Mouse (Mus musculus): ENCODE data around the gene Mpp4.
A peak's percentile ranks its signal among the peaks of the same experiment; 100 is the strongest.

Gene Mpp4

GRCm38 (mm10) chr1:59167654-59168425 is 4.7 kb upstream of the Mpp4 start:
- no peak for DNase-seq (ENCODE audit: low read depth, low spot score)

GRCm38 (mm10) chr1:59166232-59166905 is 3.2 kb upstream of the Mpp4 start:
- DNase-seq (ENCODE audit: low read depth, low spot score), result no peak

GRCm38 (mm10) chr1:59163918-59164317 is 729 bp upstream of the Mpp4 start:
- no peak for DNase-seq (ENCODE audit: low read depth, low spot score)

- DNase-seq (ENCODE audit: low read depth, low spot score), result no peak
Measured at GRCm38 (mm10) chr1:59162309-59163024, 722 bp downstream of the Mpp4 start.

GRCm38 (mm10) chr1:59161396-59161795 is 1.8 kb downstream of the Mpp4 start:
- DNase-seq (ENCODE audit: low read depth, low spot score), result no peak

- DNase-seq (ENCODE audit: low read depth, low spot score), result no peak
Measured at GRCm38 (mm10) chr1:59160871-59161270, 2.3 kb downstream of the Mpp4 start.

- no peak for DNase-seq (ENCODE audit: low read depth, low spot score)
Measured at GRCm38 (mm10) chr1:59159136-59159535, 4.1 kb downstream of the Mpp4 start.

GRCm38 (mm10) chr1:59158498-59158897 is 4.7 kb downstream of the Mpp4 start:
- DNase-seq (ENCODE audit: low read depth, low spot score), result no peak

- no peak for DNase-seq (ENCODE audit: low read depth, low spot score)
Measured at GRCm38 (mm10) chr1:59157846-59158245, 5.3 kb downstream of the Mpp4 start.

GRCm38 (mm10) chr1:59152346-59152745 is 10.8 kb downstream of the Mpp4 start:
- no peak for DNase-seq (ENCODE audit: low read depth, low spot score)

- no peak for DNase-seq (ENCODE audit: low read depth, low spot score)
Measured at GRCm38 (mm10) chr1:59150542-59150941, 12.6 kb downstream of the Mpp4 start.

GRCm38 (mm10) chr1:59144543-59144942 is 18.6 kb downstream of the Mpp4 start:
- peak; percentile 55 for DNase-seq (ENCODE audit: low read depth, low spot score)

- DNase-seq (ENCODE audit: low read depth, low spot score), result peak; percentile 82
Measured at GRCm38 (mm10) chr1:59142809-59143208, 20.4 kb downstream of the Mpp4 start.

- no peak for DNase-seq (ENCODE audit: low read depth, low spot score)
Measured at GRCm38 (mm10) chr1:59134419-59134818, 28.8 kb downstream of the Mpp4 start.

GRCm38 (mm10) chr1:59128879-59129278 is 34.3 kb downstream of the Mpp4 start:
- no peak for DNase-seq (ENCODE audit: low read depth, low spot score)

GRCm38 (mm10) chr1:59125558-59125957 is 37.6 kb downstream of the Mpp4 start:
- no peak for DNase-seq (ENCODE audit: low read depth, low spot score)

GRCm38 (mm10) chr1:59119720-59120457 is 43.3 kb downstream of the Mpp4 start, which contains the start of gene Tmem237:
TSS of gene Tmem237 (minus strand) at chr1:59120408.
- DNase-seq (ENCODE audit: low read depth, low spot score), result peak; percentile 91

GRCm38 (mm10) chr1:59110524-59110923 is 52.7 kb downstream of the Mpp4 start:
- no peak for DNase-seq (ENCODE audit: low read depth, low spot score)

- DNase-seq (ENCODE audit: low read depth, low spot score), result no peak
Measured at GRCm38 (mm10) chr1:59102071-59102470, 61.1 kb downstream of the Mpp4 start.

GRCm38 (mm10) chr1:59101020-59101419 is 62.2 kb downstream of the Mpp4 start:
- no peak for DNase-seq (ENCODE audit: low read depth, low spot score)

- no peak for DNase-seq (ENCODE audit: low read depth, low spot score)
Measured at GRCm38 (mm10) chr1:59094705-59095104, 68.5 kb downstream of the Mpp4 start, which contains the start of gene C2cd6. TSS of gene C2cd6 (minus strand) at chr1:59094900.
